Comparison of ENCODE assay signal across 21 mouse cellular contexts in the genomic region with DNA sequence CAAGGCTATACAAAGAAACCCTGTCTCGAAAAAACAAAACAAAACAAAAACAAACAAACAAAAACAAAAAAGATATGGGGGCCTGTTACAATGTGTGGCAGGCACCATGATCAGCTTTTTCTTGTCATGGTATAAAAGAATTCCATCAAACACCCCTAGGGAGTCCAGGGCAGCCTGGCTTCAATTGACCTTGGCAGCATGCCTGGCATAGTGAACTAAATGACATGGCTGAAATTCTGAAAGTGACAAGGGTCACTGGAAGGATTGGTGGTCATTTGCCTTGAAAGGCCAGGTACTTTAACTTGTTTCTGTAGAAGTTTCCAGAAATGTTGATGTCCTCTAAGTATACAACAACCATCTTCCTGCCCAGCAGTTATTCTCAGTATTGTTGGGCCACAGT. TPM values are rescaled to one million over a fixed set of nuclear protein-coding genes. Genes with fewer than 3 reads are reported as not detected.
"Had no signal": no experiment of that assay in that cellular context is flagged by ENCODE, and none has a peak within 500 bp of the region (broad histone marks: within the 10 kb centered on the region; RNA-seq: fewer than 3 reads in every experiment).

No protein-coding gene starts in this region.

- H3K4me1 ChIP-seq: limb, embryonic 10.5 days; midbrain, embryonic 10.5 days; neural tube, embryonic 12.5 days had no signal

- H3K27me3 ChIP-seq: neural tube, embryonic 12.5 days had no signal

- H3K4me3 ChIP-seq: layer of hippocampus, adult 2 months; left cerebral cortex, adult 2 months; limb, embryonic 10.5 days; midbrain, embryonic 10.5 days; neural tube, embryonic 12.5 days had no signal

- H3K9ac ChIP-seq: liver, embryonic 14.5 days; neural tube, embryonic 12.5 days had no signal

- H3K27ac ChIP-seq: layer of hippocampus, adult 2 months; left cerebral cortex, adult 2 months; limb, embryonic 10.5 days; liver, embryonic 14.5 days; midbrain, embryonic 10.5 days; neural tube, embryonic 12.5 days had no signal

- H3K36me3 ChIP-seq: limb, embryonic 10.5 days; midbrain, embryonic 10.5 days; neural tube, embryonic 12.5 days had no signal

- DNase-seq: lung, adult 2 months; lung, postnatal 4 days; midbrain, embryonic 14.5 days; spleen, adult 18-20 months; thymus, adult 18-20 months; thymus, postnatal 14 days had no signal

RNA-seq across cellular contexts. Expression of a gene that starts 13.9 kb away (rescaled TPM):
- total RNA-seq: layer of hippocampus, adult 2 months; layer of hippocampus, postnatal 14 days; left cerebral cortex, adult 2 months; left cerebral cortex, postnatal 14 days; megakaryocyte, adult 5-6 weeks; monocyte, adult 5-6 weeks; neutrophil, adult 5-6 weeks had no signal
- polyA plus RNA-seq: intestine, embryonic 16.5 days; limb, embryonic 10.5 days; limb, embryonic 14.5 days; liver, embryonic 14.5 days; lung, adult 2 months; lung, postnatal 0 days; midbrain, embryonic 10.5 days; midbrain, embryonic 14.5 days; neural tube, embryonic 12.5 days; stomach, embryonic 14.5 days had no signal
